Mouse (Mus musculus) kidney, adult 9 months (tissue): ENCODE measurements at regions not wholly inside any gene's neighbourhood (a gene's known extent, or its start where the extent isn't known, plus 50 kb on each side); places are given as distances from the start of the nearest gene placed in this dataset.

Experiments used
- DNase-seq: peaks from one replicate; pipeline ENCODE4 v3.0.0; 2022

GRCm38 (mm10) chr14:95949512-95949911 is 68.5 kb downstream of the 4921530L21Rik start:
- peak; percentile 2 for DNase-seq

- DNase-seq = no peak
Observed at GRCm38 (mm10) chr14:95956056-95956729, 75.1 kb downstream of the 4921530L21Rik start.

GRCm38 (mm10) chr14:95984021-95984420 is 103.0 kb downstream of the 4921530L21Rik start:
- no peak for DNase-seq

- no peak for DNase-seq
Observed at GRCm38 (mm10) chr14:95998356-95998755, 117.3 kb downstream of the 4921530L21Rik start.

GRCm38 (mm10) chr14:96021646-96022045 is 140.6 kb downstream of the 4921530L21Rik start:
- no peak for DNase-seq
